Mouse (Mus musculus): ENCODE measurements around the gene Zdhhc21. TPM values are rescaled to one million over a fixed set of nuclear protein-coding genes. Genes with fewer than 3 reads are reported as not detected.

Zdhhc21 gene
- polyA plus RNA-seq, 1 experiment from 2014 or later, result 11.5 TPM

- DNase-seq (ENCODE audit: low spot score, missing footprints), result no peak
- Histone ChIP-seq H3K4me2 (no peak overlapping the region), H3K9ac (ENCODE audit: low read length) (no peak overlapping the region), H3K27ac (ENCODE audit: low read depth, low read length) (no peak overlapping the region), H3K27me3 (ENCODE audit: control insufficient read depth, insufficient read depth, low read length) (no peaks in the 10 kb centered on the region), H3K4me1 (ENCODE audit: control insufficient read depth, insufficient read depth, low read length) (no peaks in the 10 kb centered on the region), H3K9me3 (ENCODE audit: control insufficient read depth, low read length) (no peaks in the 10 kb centered on the region), H3K4me3 (ENCODE audit: low read depth, low read length) (no peak overlapping the region), H3K36me3 (ENCODE audit: control insufficient read depth, insufficient read depth, low read length) (0 out of 2 replicates have a peak, but pooled peaks cover 2% of the 10 kb centered on the region)
- 72% methylated on average over 4 of the region's 4 CpGs for WGBS
- ATAC-seq (ENCODE audit: low FRiP score), result no peak
Measured at GRCm38 (mm10) chr4:82815296-82815695, 44.5 kb downstream of the Zdhhc21 start.

DNA sequence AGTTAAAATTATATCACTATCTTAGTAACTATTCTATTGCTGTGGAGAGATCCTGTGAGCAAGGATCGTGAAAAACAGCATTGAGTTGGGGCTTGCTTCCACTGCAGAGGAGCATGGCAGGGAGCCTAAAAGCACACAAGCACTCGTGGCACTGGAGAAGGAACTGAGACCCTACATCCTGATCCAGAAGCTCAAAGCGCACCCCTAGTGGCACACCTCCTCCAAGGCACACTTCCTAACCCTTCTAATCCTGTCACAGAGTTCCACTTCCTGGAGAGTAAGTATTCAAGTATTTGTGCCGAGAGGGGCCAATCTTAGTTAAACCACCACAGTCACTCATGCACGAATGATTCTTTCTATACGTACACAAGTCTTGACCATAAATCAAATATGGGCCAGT is 46.4 kb downstream of the Zdhhc21 start:
- Histone ChIP-seq H3K4me3 (ENCODE audit: low read depth, low read length) (no peak overlapping the region), H3K9ac (ENCODE audit: low read length) (no peak overlapping the region), H3K9me3 (ENCODE audit: control insufficient read depth, low read length) (no peaks in the 10 kb centered on the region), H3K4me1 (ENCODE audit: control insufficient read depth, insufficient read depth, low read length) (no peaks in the 10 kb centered on the region), H3K36me3 (ENCODE audit: control insufficient read depth, insufficient read depth, low read length) (0 out of 2 replicates have a peak, but pooled peaks cover 2% of the 10 kb centered on the region), H3K27ac (ENCODE audit: low read depth, low read length) (no peak overlapping the region), H3K4me2 (no peak overlapping the region), H3K27me3 (ENCODE audit: control insufficient read depth, insufficient read depth, low read length) (no peaks in the 10 kb centered on the region)
- ATAC-seq (ENCODE audit: low FRiP score), result no peak
- 59% methylated on average over 6 of the region's 6 CpGs for WGBS
- no peak for DNase-seq (ENCODE audit: low spot score, missing footprints)

DNA sequence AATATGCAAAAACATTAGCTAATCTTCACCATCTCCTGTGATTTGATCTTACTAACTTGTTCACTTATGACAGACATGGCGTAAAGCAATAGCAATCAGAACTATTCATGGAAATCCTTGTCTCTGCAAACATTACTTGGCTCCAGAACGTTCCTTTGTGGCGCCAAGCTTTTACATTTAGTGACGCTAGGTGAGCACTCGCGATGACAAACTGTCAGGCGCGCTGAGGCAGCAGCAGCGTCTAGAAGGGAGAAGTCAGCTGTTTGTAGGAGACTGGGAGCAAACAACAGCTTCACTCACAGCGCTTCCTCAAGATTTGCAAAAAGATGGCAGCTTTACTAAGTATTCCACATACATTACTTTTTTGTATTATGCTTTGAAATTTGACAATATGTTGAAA is 51.9 kb downstream of the Zdhhc21 start:
- Histone ChIP-seq H3K4me2 (no peak overlapping the region), H3K27me3 (ENCODE audit: control insufficient read depth, insufficient read depth, low read length) (no peaks in the 10 kb centered on the region), H3K9me3 (ENCODE audit: control insufficient read depth, low read length) (no peaks in the 10 kb centered on the region), H3K4me1 (ENCODE audit: control insufficient read depth, insufficient read depth, low read length) (no peaks in the 10 kb centered on the region), H3K4me3 (ENCODE audit: low read depth, low read length) (no peak overlapping the region), H3K36me3 (ENCODE audit: control insufficient read depth, insufficient read depth, low read length) (0 out of 2 replicates have a peak, but pooled peaks cover 2% of the 10 kb centered on the region), H3K27ac (ENCODE audit: low read depth, low read length) (no peak overlapping the region), H3K9ac (ENCODE audit: low read length) (no peak overlapping the region)
- DNase-seq (ENCODE audit: low spot score, missing footprints) (no peak), ATAC-seq (ENCODE audit: low FRiP score) (no peak)
- 89% methylated on average over 10 of the region's 10 CpGs for WGBS

- no peak overlapping the region for H3K9ac ChIP-seq (ENCODE audit: low read length)
- H3K4me1 ChIP-seq (ENCODE audit: control insufficient read depth, insufficient read depth, low read length), result no peaks in the 10 kb centered on the region
- H3K27ac ChIP-seq (ENCODE audit: low read depth, low read length), result no peak overlapping the region
- no peaks in the 10 kb centered on the region for H3K27me3 ChIP-seq (ENCODE audit: control insufficient read depth, insufficient read depth, low read length)
- no peak for ATAC-seq (ENCODE audit: low FRiP score)
- no peak overlapping the region for H3K4me3 ChIP-seq (ENCODE audit: low read depth, low read length)
- no peak for DNase-seq (ENCODE audit: low spot score, missing footprints)
- H3K4me2 ChIP-seq, result no peak overlapping the region
- WGBS, result 89% methylated on average over 10 of the region's 10 CpGs
- H3K9me3 ChIP-seq (ENCODE audit: control insufficient read depth, low read length), result no peaks in the 10 kb centered on the region
- H3K36me3 ChIP-seq (ENCODE audit: control insufficient read depth, insufficient read depth, low read length), result 0 out of 2 replicates have a peak, but pooled peaks cover 2% of the 10 kb centered on the region
Measured at GRCm38 (mm10) chr4:82806176-82806757, 53.5 kb downstream of the Zdhhc21 start.

DNA sequence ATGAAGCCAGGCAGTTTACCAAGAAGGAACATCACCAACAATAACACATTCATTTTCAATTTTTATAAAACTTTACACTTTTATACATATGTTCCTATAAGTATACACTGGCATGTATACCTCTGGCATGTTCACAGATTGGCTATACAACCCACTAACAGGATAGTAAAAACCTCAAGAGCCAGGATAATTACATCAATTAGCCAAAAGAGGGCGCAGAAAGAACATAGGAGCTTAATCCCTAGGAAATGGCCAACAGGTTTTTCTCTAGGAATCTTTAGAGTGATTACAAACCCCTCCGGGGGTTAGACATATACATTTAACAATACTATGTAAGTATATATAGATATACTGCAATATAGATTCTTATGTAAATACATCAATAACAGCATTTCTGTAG is 55.7 kb downstream of the Zdhhc21 start:
- no peaks in the 10 kb centered on the region for H3K36me3 ChIP-seq (ENCODE audit: control insufficient read depth, insufficient read depth, low read length)
- no peaks in the 10 kb centered on the region for H3K9me3 ChIP-seq (ENCODE audit: control insufficient read depth, low read length)
- 45% methylated on average over 2 of the region's 2 CpGs for WGBS
- ATAC-seq (ENCODE audit: low FRiP score) (no peak), DNase-seq (ENCODE audit: low spot score, missing footprints) (no peak)
- no peak overlapping the region for H3K4me3 ChIP-seq (ENCODE audit: low read depth, low read length)
- H3K27me3 ChIP-seq (ENCODE audit: control insufficient read depth, insufficient read depth, low read length), result no peaks in the 10 kb centered on the region
- no peak overlapping the region for H3K4me2 ChIP-seq
- no peaks in the 10 kb centered on the region for H3K4me1 ChIP-seq (ENCODE audit: control insufficient read depth, insufficient read depth, low read length)
- no peak overlapping the region for H3K9ac ChIP-seq (ENCODE audit: low read length)
- H3K27ac ChIP-seq (ENCODE audit: low read depth, low read length), result no peak overlapping the region

DNA sequence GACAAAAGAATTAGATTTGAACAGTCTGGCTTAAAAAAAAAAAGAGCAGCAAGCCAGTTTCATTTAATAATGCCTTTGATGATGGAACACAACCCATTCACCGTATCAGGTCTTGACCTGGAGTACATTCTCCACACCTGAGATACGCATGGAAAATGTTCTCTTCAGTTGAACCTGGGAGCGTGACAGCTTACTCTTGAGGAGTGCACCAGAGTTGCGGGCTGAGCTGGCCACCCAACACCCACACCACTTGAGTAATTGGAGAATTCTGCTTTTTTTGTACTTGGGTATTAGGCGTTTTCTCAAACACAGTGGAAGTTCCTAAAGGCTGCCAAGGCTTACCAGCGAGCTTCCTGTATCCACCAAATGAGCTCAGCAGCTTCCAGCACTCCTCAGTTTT is 66.2 kb downstream of the Zdhhc21 start:
- Histone ChIP-seq H3K27ac (ENCODE audit: low read depth, low read length) (no peak overlapping the region), H3K4me2 (no peak overlapping the region), H3K4me3 (ENCODE audit: low read depth, low read length) (no peak overlapping the region), H3K9me3 (ENCODE audit: control insufficient read depth, low read length) (no peaks in the 10 kb centered on the region), H3K27me3 (ENCODE audit: control insufficient read depth, insufficient read depth, low read length) (no peaks in the 10 kb centered on the region), H3K4me1 (ENCODE audit: control insufficient read depth, insufficient read depth, low read length) (no peaks in the 10 kb centered on the region), H3K36me3 (ENCODE audit: control insufficient read depth, insufficient read depth, low read length) (no peaks in the 10 kb centered on the region), H3K9ac (ENCODE audit: low read length) (no peak overlapping the region)
- ATAC-seq (ENCODE audit: low FRiP score), result no peak
- WGBS, result 90% methylated on average over 6 of the region's 6 CpGs
- no peak for DNase-seq (ENCODE audit: low spot score, missing footprints)

GRCm38 (mm10) chr4:82792906-82793580 is 66.7 kb downstream of the Zdhhc21 start:
- no peak overlapping the region for H3K27ac ChIP-seq (ENCODE audit: low read depth, low read length)
- H3K4me3 ChIP-seq (ENCODE audit: low read depth, low read length), result no peak overlapping the region
- H3K36me3 ChIP-seq (ENCODE audit: control insufficient read depth, insufficient read depth, low read length), result no peaks in the 10 kb centered on the region
- WGBS, result 85% methylated on average over 5 of the region's 5 CpGs
- DNase-seq (ENCODE audit: low spot score, missing footprints), result no peak
- no peaks in the 10 kb centered on the region for H3K27me3 ChIP-seq (ENCODE audit: control insufficient read depth, insufficient read depth, low read length)
- no peak overlapping the region for H3K9ac ChIP-seq (ENCODE audit: low read length)
- no peak overlapping the region for H3K4me2 ChIP-seq
- no peaks in the 10 kb centered on the region for H3K4me1 ChIP-seq (ENCODE audit: control insufficient read depth, insufficient read depth, low read length)
- ATAC-seq (ENCODE audit: low FRiP score), result no peak
- no peaks in the 10 kb centered on the region for H3K9me3 ChIP-seq (ENCODE audit: control insufficient read depth, low read length)

DNA sequence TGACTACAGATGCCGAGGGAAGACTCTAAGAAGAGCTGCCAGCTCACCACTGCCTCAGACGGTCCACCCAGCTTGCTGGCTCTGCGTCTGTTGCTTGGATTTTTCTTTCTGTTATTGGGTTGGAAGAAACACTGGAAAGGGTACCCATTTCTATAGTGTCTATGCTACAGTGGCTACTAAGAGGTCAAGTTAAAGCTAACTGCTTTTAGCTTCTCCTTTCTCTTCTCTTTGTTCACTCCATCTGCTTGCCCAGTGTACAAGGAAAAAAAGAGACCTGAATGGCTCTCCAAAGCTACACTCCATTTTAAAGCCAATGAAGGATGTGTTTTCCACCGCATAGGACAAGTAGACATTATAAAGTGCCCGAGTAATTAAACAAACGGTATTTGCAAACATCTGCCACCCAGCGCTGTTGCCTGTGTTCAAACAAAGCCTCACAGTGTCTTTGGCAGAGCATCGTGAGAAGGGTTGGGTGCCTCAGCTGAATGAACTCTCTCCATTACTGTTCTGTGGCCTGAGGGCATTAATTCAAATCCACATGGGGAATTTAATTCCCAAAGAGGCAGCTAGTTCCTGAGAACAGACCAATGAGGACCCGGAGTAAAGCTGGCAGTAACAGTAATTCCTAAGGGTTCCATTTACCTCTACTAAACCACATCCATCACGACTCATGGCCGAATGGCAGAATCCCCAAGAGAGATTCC is 94.1 kb downstream of the Zdhhc21 start:
- ATAC-seq (ENCODE audit: low FRiP score), result no peak
- Histone ChIP-seq H3K4me2 (no peak overlapping the region), H3K27ac (ENCODE audit: low read depth, low read length) (no peak overlapping the region), H3K9ac (ENCODE audit: low read length) (no peak overlapping the region), H3K27me3 (ENCODE audit: control insufficient read depth, insufficient read depth, low read length) (no peaks in the 10 kb centered on the region), H3K4me1 (ENCODE audit: control insufficient read depth, insufficient read depth, low read length) (peaks cover 6% of the 10 kb centered on the region), H3K36me3 (ENCODE audit: control insufficient read depth, insufficient read depth, low read length) (no peaks in the 10 kb centered on the region), H3K9me3 (ENCODE audit: control insufficient read depth, low read length) (no peaks in the 10 kb centered on the region), H3K4me3 (ENCODE audit: low read depth, low read length) (no peak overlapping the region)
- DNase-seq (ENCODE audit: low spot score, missing footprints), result peak; percentile 39
- 83% methylated on average over 11 of the region's 11 CpGs for WGBS

GRCm38 (mm10) chr4:82763586-82763985 is 96.2 kb downstream of the Zdhhc21 start:
- no peak for ATAC-seq (ENCODE audit: low FRiP score)
- no peaks in the 10 kb centered on the region for H3K36me3 ChIP-seq (ENCODE audit: control insufficient read depth, insufficient read depth, low read length)
- no peak overlapping the region for H3K4me3 ChIP-seq (ENCODE audit: low read depth, low read length)
- H3K9me3 ChIP-seq (ENCODE audit: control insufficient read depth, low read length), result no peaks in the 10 kb centered on the region
- H3K27ac ChIP-seq (ENCODE audit: low read depth, low read length), result no peak overlapping the region
- peak; percentile 78 for DNase-seq (ENCODE audit: low spot score, missing footprints)
- H3K27me3 ChIP-seq (ENCODE audit: control insufficient read depth, insufficient read depth, low read length), result no peaks in the 10 kb centered on the region
- 44% methylated on average over 5 of the region's 5 CpGs for WGBS
- peaks cover 6% of the 10 kb centered on the region for H3K4me1 ChIP-seq (ENCODE audit: control insufficient read depth, insufficient read depth, low read length)
- no peak overlapping the region for H3K4me2 ChIP-seq
- H3K9ac ChIP-seq (ENCODE audit: low read length), result no peak overlapping the region

Measured in midbrain, embryonic 11.5 days (tissue).